Mouse (Mus musculus) liver, postnatal 0 days (tissue): Measurements from ENCODE around the gene Kti12. TPM values are rescaled to one million over a fixed set of nuclear protein-coding genes. Genes with fewer than 3 reads are reported as not detected.
A peak's percentile ranks its signal among the peaks of the same experiment; 100 is the strongest.

Source experiments
- ATAC-seq: fragments of 200-750 bp; cut with Nextera tagmentation; 2 replicates; pipeline ENCODE4 v1.8.0; 2017; ENCODE audit warnings: mild to moderate bottlenecking, moderate library complexity
- DNase-seq: peaks from one replicate; pipeline ENCODE4 v3.0.0-alpha.2; 2016
- H3K27ac ChIP-seq: fragments of 300-500 bp; sonication (generic); 2 replicates; pipeline ENCODE4 v1.5.1; 2014; ENCODE audit warnings: antibody characterized with exemption, moderate library complexity, mild to moderate bottlenecking, low read depth
- H3K27me3 ChIP-seq: fragments of 300-500 bp; sonication (generic); 2 replicates; pipeline ENCODE4 v1.6.1; 2014; ENCODE audit warnings: low read length, control low read depth, mixed read lengths; ENCODE audit not compliant: insufficient read depth
- H3K36me3 ChIP-seq: fragments of 300-500 bp; sonication (generic); replicated peaks from 2 replicates; pipeline ENCODE4 v1.6.1; 2014; ENCODE audit warnings: mild to moderate bottlenecking, control low read depth, low read length, moderate library complexity, mixed read lengths; ENCODE audit not compliant: insufficient read depth
- H3K4me1 ChIP-seq: fragments of 300-500 bp; sonication (generic); 2 replicates; pipeline ENCODE4 v1.6.1; 2014; ENCODE audit warnings: antibody characterized with exemption, mild to moderate bottlenecking, control low read depth; ENCODE audit not compliant: insufficient read depth
- H3K4me2 ChIP-seq: fragments of 300-500 bp; sonication (generic); 2 replicates; pipeline ENCODE4 v1.6.1; 2014; ENCODE audit warnings: low read depth, mild to moderate bottlenecking, low read length, moderate library complexity, mixed read lengths
- H3K4me3 ChIP-seq: fragments of 300-500 bp; sonication (generic); 2 replicates; pipeline ENCODE4 v1.5.1; 2014; ENCODE audit warnings: low read depth, low read length
- H3K9ac ChIP-seq: fragments of 300-500 bp; sonication (generic); replicated peaks from 2 replicates; pipeline ENCODE4 v1.6.1; 2014; ENCODE audit warnings: mild to moderate bottlenecking, moderate library complexity
- H3K9me3 ChIP-seq: fragments of 300-500 bp; sonication (generic); 2 replicates; pipeline ENCODE4 v1.6.1; 2016; ENCODE audit warnings: mild to moderate bottlenecking, control low read depth, low read length, mixed read lengths
- CTCF ChIP-seq: sonication (generic); IDR thresholded peaks from 2 replicates; pipeline ENCODE4 v1.5.1; 2016; ENCODE audit warnings: antibody characterized with exemption, low read depth
- EP300 ChIP-seq: IDR thresholded peaks from 2 replicates; pipeline ENCODE4 v1.6.1; 2016; ENCODE audit warnings: antibody characterized with exemption, low read depth, mild to moderate bottlenecking
- WGBS: fragments of 180-500 bp; shearing (Covaris S2); extraction: QIAGEN DNeasy Blood & Tissue Kit; methylation state at CpG from one replicate; pipeline ENCODE4 v1.1.7; 2014; ENCODE audit not compliant: insufficient replicate concordance; 5-methylcytosine and 5-hydroxymethylcytosine counted together
- polyA plus RNA-seq: library from polyadenylated mRNA; unstranded; fragments of >200 nt; fragmentation: Nextera tagmentation; extraction: Ambion mirVana; gene quantifications from 2 replicates; pipeline ENCODE4 v1.2.1, GENCODE M21; 2015

Gene Kti12
- polyA plus RNA-seq, 1 experiment from 2014 or later = 29.6 TPM

DNA sequence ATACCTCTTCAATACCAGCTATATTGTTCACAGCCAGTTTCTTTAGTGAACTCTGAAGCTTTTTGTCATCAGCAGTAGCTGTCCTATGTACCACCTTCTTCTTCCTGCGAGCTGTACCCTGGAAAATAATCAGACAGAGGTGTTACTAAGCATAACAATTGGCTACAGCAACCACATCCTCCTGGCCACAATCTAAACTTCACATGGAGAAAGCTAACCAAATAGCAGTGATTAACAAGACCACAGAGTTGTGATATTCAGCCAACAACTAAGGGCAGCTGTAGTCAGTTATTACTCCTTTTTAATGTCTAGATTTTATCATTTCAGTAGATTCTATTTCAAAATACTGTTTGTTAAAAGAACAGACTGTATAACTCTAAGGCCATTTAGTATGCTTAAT lies 21.5 kb upstream of the Kti12 start:
- no peaks in the 10 kb centered on the region for H3K27me3 ChIP-seq
- H3K36me3 ChIP-seq = peaks cover 50% of the 10 kb centered on the region
- H3K4me3 ChIP-seq = no peak overlapping the region
- DNase-seq (no peak), ATAC-seq (no peak)
- 72% methylated on average over 1 of the region's 1 CpGs for WGBS
- H3K9ac ChIP-seq = no peak overlapping the region
- no peak overlapping the region for H3K27ac ChIP-seq
- TF ChIP-seq CTCF (no peak), EP300 (no peak)
- H3K4me1 ChIP-seq = no peaks in the 10 kb centered on the region
- no peaks in the 10 kb centered on the region for H3K9me3 ChIP-seq
- no peak overlapping the region for H3K4me2 ChIP-seq

DNA sequence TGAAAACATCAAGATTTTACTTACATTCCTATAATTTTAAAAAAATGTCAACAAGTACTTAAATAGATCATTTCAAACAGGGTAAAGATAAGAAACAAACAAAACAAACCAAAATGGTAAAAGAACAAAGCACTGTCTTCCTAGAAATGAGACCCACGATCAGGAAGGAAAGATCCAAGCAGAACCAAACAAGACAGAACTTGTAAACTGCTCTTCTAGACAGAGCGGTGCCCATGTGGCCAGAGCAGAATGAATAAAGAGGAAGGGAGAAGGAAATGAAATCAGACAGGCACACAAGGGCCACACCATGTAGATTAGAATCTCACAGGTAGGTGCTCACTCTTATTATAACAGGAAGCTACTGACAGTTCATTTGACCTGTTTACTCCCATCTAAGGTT lies 20.9 kb upstream of the Kti12 start:
- Histone ChIP-seq H3K4me2 (no peak overlapping the region), H3K9ac (no peak overlapping the region), H3K4me3 (no peak overlapping the region), H3K36me3 (peaks cover 50% of the 10 kb centered on the region), H3K27ac (no peak overlapping the region), H3K27me3 (no peaks in the 10 kb centered on the region), H3K9me3 (no peaks in the 10 kb centered on the region), H3K4me1 (no peaks in the 10 kb centered on the region)
- DNase-seq = no peak
- WGBS = 81% methylated on average over 2 of the region's 2 CpGs
- no peak for ATAC-seq
- TF ChIP-seq CTCF (no peak), EP300 (no peak)

DNA sequence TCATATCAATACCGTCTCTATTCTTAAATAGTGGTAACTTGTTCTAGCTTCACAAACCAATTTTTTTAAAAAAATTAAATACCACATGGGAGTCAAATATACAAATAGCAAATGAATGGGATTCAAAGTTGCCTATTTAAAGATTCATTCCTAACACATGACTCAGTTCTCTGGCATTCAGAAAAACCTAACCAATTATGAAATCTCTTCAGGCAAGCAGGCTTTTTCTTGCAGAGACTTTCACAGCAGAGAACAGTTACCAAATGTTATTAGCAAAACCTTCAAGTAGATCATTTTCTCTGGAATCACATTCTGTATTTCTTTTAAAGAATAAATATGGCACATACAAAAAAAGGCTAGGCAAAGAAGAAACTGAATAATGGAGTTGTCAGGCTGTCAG lies 16.9 kb upstream of the Kti12 start:
- ATAC-seq (no peak), DNase-seq (no peak)
- no peaks in the 10 kb centered on the region for H3K9me3 ChIP-seq
- H3K4me3 ChIP-seq = no peak overlapping the region
- no peak overlapping the region for H3K27ac ChIP-seq
- H3K9ac ChIP-seq = no peak overlapping the region
- peaks cover 19% of the 10 kb centered on the region for H3K36me3 ChIP-seq
- H3K4me2 ChIP-seq = no peak overlapping the region
- TF ChIP-seq EP300 (no peak), CTCF (no peak)
- H3K4me1 ChIP-seq = peaks cover 7% of the 10 kb centered on the region; the same call in 1 of the 2 replicates
- H3K27me3 ChIP-seq = no peaks in the 10 kb centered on the region
- WGBS = 83% methylated on average over 1 of the region's 1 CpGs

DNA sequence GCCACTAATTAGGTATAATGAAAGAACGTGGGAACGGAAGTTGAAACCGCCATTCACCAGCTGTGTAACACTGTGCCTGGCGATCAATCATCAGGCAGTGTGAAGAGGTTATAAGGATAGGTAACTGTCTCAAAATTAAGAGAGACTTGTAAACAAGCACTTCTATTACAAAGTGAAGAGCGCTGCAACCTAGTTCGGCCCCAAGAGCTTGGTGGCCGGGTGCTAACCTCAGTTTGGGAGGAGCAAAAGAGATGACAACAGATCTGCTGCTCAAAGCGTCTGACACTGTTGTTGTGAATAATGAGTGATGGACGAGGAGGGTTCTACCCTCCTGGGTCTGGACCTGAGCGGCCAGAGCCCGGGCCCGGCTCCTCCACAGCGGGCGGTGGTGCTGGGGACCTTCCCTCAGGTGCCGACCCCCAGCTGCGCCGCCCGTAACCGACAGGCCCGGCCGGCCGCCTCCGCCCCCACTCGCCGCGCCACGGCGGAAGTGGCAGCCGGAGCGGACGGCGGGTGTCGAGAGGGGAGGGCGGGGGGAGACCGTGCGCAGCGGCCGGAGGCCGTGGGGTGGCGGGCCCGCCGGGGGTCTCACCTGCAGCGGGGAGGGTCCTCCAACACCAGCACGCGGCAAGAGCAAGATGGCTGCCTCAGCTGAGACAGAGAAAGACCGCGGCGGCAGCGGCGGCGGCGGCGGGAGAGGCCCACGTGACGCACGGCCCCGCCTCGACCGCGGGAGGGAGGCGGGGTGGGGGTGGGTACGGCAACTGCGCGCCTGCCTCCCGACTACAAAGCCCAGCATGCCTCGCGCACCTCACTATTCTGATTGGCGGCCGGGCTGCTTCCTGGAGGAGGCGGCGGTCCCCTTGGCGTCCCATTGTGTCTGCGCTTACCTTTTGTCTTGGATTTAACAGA lies 14.4 kb upstream of the Kti12 start, which contains the start of gene Btf3l4:
Btf3l4 (minus strand) TSS at position 699 of the 912 bp plus-strand sequence.
- Histone ChIP-seq H3K4me3 (peak within 1 kb of the TSS; percentile 99), H3K9ac (peak within 1 kb of the TSS; percentile 98), H3K36me3 (peaks cover 9% of the 10 kb centered on the region), H3K27ac (peak within 1 kb of the TSS; percentile 94), H3K9me3 (no peaks in the 10 kb centered on the region), H3K4me1 (peaks cover 9% of the 10 kb centered on the region), H3K4me2 (peak within 1 kb of the TSS; percentile 95), H3K27me3 (no peaks in the 10 kb centered on the region)
- peak; percentile 93 for ATAC-seq
- TF ChIP-seq EP300 = no peak
- no peak for TF ChIP-seq CTCF
- peak; percentile 96 for DNase-seq
- WGBS = 1% methylated on average over 68 of the region's 73 CpGs

DNA sequence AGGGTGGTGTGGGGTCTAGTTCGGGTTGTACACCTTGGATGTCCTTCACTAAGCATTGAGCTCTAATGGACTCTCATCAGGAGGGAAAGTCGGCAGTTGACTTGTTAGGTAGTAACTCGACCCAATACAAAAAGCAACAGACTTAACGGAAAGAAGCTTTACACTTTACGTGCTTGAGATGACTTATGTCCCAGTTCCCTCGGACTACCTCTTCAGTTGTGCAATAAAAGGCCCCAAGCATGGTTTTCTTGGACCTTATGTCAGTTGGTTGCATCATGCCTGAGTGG lies 13.8 kb upstream of the Kti12 start:
- Histone ChIP-seq H3K4me3 (peak overlapping the region; percentile 99), H3K9ac (peak overlapping the region; percentile 98), H3K9me3 (no peaks in the 10 kb centered on the region), H3K4me2 (peak overlapping the region; percentile 95), H3K36me3 (peaks cover 7% of the 10 kb centered on the region), H3K27me3 (no peaks in the 10 kb centered on the region), H3K4me1 (peaks cover 9% of the 10 kb centered on the region), H3K27ac (peak overlapping the region; percentile 94)
- DNase-seq = no peak
- ATAC-seq = peak; percentile 55
- under 1% methylated on average over 6 of the region's 6 CpGs for WGBS
- TF ChIP-seq EP300 (no peak), CTCF (no peak)

DNA sequence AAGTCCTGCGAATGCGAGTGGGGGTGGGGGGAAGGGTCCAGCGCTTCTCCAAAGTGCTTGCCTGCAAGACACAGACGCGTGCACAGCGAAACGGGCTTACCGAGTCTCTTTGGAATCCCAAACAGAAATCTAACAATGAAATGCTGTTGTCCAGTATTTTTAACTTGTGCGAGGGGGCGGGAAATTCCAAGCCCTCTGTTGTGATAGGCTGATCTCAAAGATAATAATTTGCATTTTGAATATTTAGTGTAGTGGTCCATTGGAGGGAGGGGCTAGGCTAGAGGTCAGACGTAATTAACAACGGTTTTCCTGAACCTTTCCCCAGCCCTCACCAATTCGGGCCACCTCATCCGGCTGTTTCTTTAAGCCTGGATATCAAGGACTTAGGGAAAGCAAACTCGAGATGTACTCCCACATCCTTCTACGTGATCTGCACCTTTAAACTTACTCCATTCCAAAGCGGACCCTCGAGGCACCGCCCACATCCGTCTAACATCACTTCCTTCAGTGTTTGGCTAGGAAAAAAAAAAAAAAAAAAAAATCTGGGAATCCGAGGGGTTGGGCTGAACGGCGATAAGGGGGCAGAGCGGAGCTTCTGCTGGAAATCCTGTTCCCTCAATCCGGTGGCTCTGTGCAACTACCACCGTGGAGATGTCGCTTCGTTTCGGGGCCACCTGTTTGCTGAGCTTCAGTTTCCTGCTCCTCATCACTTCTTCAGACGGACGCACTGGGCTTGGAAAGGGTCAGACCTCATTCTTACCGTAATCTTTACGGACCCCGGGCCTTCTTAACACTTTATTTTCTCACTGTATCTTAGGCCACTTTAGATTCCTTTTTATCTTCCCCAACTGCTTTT lies 13.2 kb upstream of the Kti12 start, which contains the start of gene Txndc12:
Txndc12 (plus strand) TSS at position 487 of the 856 bp plus-strand sequence.
- H3K36me3 ChIP-seq = peaks cover 5% of the 10 kb centered on the region; the same call in 1 of the 2 replicates
- H3K9ac ChIP-seq = peak within 1 kb of the TSS; percentile 98
- peak within 1 kb of the TSS; percentile 95 for H3K4me2 ChIP-seq
- ATAC-seq = peak; percentile 67
- H3K4me1 ChIP-seq = peaks cover 9% of the 10 kb centered on the region
- peak within 1 kb of the TSS; percentile 94 for H3K27ac ChIP-seq
- H3K9me3 ChIP-seq = no peaks in the 10 kb centered on the region
- under 1% methylated on average over 34 of the region's 34 CpGs for WGBS
- peak within 1 kb of the TSS; percentile 99 for H3K4me3 ChIP-seq
- TF ChIP-seq CTCF (no peak), EP300 (0 out of 2 replicates have a peak, but pooled peaks have one; percentile 6)
- H3K27me3 ChIP-seq = no peaks in the 10 kb centered on the region
- peak; percentile 82 for DNase-seq
